Mouse (Mus musculus) erythroblast, adult 5-6 weeks (primary cell): ENCODE results near the gene Alpk1. TPM values are rescaled to one million over a fixed set of nuclear protein-coding genes. Genes with fewer than 3 reads are reported as not detected.
"Not testable (repeated sequence)": the region's sequence is repeated elsewhere in the genome, so short reads cannot be mapped to it uniquely, and the experiment has no call there.

ENCODE experiments used
- ATAC-seq: replicated peaks from 2 replicates; pipeline ENCODE4 v1.8.0; 2016; ENCODE audit warnings: moderate number of reproducible peaks, mild to moderate bottlenecking, moderate TSS enrichment, inconsistent platforms; ENCODE audit not compliant: poor library complexity, low FRiP score, severe bottlenecking
- total RNA-seq, 2 experiments: library from RNA; stranded (forward) in 1 of 2; stranded (reverse) in 1 of 2; fragments of 150-400 nt in 1 of 2; fragments of 200-764, 138-1000 nt in 1 of 2; gene quantifications; 2 replicates each; pipeline versions ENCODE4 v1.2.3 to v1.2.4; 2015 to 2017; ENCODE audit warnings: low replicate concordance in 2 of 2

Alpk1 gene
- total RNA-seq, 2 experiments from 2014 or later = 2.9 to 3.0 TPM

GRCm38 (mm10) chr3:127791595-127792561 is 11.6 kb upstream of the Alpk1 start:
- ATAC-seq = peak; percentile 86

DNA sequence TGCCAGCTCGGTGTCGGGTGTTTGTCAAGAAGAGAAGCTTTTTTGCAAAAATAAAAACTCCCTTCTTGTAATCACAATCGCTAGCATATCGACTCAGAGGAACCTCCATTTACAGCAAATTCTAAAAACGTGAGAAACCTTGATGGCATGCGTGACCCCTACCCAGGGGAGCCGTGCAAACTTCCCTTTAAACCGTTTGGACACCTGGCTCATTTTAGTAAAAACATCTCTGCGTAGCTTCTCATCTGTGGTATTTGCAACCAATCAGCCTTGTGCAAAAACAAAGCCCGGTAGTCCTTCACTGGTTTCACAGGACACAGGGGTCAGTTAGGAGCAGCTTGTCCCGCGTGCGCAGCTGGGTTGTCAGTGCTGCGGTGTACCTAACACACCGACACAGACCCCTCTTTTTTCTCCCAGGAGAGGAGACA is 10.7 kb upstream of the Alpk1 start:
- ATAC-seq = peak; percentile 22

DNA sequence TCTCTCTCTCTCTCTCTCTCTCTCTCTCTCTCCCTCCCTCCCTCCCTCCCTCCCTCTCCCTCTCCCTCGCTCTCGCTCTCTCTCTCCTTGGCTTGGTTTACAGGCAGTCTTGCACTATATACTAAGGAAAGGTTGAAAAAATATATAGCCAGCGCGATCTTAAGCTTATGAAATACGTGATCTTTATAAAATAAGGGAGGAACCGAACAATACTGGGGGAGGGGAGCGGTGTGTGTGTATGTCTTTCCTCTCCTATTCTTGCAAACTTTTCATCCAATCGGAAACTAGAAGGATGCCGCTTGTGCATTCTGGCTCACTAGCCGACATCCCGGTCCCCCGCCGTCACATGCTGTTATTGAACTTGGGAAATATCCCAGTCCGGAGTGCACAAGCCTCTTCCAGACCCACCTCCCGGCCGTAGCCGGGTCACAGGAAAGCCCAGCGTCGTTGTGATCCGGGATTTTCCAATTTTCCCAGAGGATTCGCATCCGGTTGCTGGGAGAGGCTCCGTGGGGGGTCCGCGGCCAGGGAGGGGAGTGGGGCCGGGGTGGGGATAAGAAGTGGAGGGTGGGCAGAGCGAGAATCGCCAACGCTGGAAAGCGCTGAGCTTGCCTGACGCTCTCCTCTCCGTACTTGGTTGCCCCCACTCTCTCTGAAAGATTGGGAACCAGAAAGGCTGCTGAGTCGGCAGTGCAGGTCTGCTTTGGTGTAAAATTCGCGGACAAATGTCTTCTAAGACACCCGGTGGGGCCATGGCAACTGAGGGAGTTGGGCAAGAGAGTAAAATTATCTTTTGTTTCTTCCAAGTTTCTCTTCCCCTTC is 10.1 kb upstream of the Alpk1 start:
- ATAC-seq = peak; percentile 22; the same call in 1 of the 2 replicates

DNA sequence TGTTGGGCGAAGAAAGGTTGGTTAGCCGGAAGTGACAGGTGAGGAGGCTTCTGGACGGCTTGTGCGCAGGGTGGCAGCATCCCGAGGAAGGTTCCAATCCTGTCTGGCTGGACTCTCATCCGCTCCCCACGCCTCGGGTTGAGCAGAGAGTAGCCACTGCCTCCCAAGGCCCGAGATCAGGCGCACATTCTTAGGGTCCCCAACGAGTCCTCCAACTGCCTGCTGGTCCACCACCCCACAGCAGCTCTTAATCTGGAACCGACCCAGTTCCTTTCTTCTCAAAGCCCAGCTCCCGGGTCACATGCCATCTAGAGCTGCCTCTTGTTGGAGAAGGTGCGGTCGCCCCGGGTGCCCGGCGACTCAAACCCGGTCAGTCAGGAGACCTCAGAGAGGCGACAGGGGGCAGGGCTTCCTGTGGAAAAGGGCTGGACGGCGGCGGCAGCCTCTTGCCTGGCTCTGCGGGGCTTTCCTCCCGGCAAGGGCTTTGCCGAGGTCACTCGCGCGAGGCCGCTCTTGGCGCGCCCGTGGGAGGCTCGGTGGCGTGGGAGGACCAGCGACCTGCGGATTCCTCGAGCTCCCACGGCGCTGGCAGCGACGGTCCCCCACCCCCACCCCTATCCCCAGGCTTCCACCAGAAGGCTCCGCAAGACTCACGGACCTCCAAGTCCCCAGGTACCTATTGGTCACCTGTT is 9.3 kb upstream of the Alpk1 start, which contains the start of gene Tifa:
Gene Tifa, plus strand, starts transcription at position 306 of the 692 bp plus-strand sequence.
- ATAC-seq = peak; percentile 67

DNA sequence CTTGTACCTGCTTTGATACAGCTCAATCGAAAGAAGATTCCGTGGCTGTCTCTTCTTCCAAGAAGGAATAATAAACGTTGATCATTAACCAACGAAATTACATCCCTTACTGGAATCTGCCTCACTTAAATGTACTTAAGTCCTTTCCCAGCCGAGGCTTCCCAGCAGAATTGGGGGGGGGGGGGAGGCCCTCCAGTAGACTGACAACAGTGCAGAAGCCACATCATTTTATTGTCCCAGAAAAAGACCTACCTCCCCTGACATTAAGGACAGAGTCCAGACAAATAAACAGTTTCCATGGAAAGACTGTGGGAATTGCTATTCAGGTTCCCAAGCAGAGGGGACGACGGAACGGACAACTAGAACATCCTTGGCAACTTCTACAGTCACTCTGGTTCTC is 8.6 kb upstream of the Alpk1 start:
- ATAC-seq = no peak

GRCm38 (mm10) chr3:127788038-127788437 is 7.7 kb upstream of the Alpk1 start:
- ATAC-seq = no peak

- ATAC-seq = no peak
These were observed 6.7 kb upstream of the Alpk1 start for GRCm38 (mm10) chr3:127787032-127787431.

DNA sequence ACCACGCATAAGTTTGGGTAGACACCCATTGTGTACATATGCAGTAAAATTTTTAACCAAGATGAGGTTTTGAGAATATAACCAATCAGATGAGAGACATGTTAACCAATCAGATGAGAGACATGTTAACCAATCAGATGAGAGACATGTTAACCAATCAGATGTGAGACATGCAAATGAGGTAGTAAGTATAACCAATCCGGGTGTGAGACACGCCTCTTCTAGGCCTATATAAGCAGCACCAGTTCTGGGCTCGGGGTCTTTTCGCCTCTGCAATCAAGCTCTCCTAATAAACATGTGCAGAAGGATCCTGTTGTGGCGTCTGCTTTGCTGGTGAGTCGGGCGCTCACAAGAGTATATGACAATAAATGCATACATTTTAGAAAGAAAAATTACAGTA is 3.4 kb upstream of the Alpk1 start:
- ATAC-seq = not testable (repeated sequence)

GRCm38 (mm10) chr3:127782921-127783320 is 2.6 kb upstream of the Alpk1 start:
- ATAC-seq = no peak

- ATAC-seq = no peak
These were observed 594 bp upstream of the Alpk1 start for GRCm38 (mm10) chr3:127780921-127781320.

DNA sequence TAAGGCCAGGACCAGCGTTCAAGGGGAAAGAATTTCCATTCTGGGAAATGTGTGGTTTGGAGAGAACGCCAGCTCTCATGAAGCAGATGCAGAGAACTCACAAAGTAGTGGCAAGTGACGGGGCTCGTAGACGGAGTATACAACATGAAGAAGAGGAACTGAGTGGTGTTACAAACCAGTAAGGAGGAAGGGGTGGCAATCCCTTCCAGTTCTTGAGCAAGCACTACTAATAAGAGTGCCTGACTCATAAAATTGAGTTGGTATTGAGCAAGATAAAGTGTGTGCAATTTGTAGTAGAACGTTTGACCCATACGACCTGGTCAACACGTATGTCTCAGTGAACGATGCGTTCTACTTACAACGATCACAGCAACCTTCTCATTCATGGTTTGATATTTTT is 11.2 kb downstream of the Alpk1 start:
- no peak for ATAC-seq

- no peak for ATAC-seq
These were observed 14.4 kb downstream of the Alpk1 start for GRCm38 (mm10) chr3:127765971-127766370.

GRCm38 (mm10) chr3:127764541-127764940 is 15.8 kb downstream of the Alpk1 start:
- no peak for ATAC-seq

DNA sequence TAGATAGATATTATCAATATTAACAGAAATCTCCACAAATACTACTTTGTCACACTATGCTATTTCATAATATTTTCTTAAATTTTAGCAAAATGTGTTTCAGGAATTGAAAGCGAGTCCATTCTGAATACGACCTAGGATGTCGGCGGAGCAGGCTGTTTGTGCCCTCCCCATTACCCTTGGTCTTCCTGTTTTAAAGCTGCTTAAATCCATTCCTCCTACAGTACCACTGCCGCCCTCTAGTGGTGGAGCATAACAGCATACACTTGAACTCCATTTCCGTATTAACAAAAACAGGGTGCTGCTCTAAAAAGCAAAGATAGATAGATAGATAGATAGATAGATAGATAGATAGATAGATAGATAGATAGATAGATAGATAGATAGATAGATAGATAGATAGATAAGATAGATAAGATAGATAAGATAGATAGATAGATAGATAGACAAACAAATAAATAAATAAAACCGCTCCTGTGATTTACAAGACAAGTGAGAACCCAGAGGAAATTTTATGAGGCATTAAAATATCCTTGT is 17.2 kb downstream of the Alpk1 start:
- ATAC-seq = peak; percentile 81

- ATAC-seq = no peak
These were observed 17.9 kb downstream of the Alpk1 start for GRCm38 (mm10) chr3:127762403-127762802.

- no peak for ATAC-seq
These were observed 21.1 kb downstream of the Alpk1 start for GRCm38 (mm10) chr3:127759212-127759611.

DNA sequence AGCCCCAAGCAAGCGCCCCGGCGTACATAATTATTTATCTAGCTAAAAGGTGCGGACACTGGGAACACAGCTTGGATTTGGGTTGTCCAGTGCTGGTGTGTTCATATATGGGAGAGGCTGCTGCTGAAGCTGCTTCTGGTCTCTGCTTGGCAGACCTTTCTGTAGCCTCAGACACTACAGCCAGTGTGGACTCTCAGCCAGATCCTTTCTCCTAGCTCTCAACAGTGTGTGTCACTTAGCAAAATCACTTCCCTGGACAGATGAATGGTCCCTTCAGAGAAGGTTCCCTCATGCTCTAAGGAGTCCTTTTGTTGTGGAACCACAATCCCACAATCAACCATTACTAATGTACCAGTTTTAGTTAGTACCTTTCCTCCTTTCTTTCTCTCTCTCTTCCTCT is 21.5 kb downstream of the Alpk1 start:
- ATAC-seq = no peak

GRCm38 (mm10) chr3:127757886-127758301 is 22.4 kb downstream of the Alpk1 start:
- ATAC-seq = no peak

DNA sequence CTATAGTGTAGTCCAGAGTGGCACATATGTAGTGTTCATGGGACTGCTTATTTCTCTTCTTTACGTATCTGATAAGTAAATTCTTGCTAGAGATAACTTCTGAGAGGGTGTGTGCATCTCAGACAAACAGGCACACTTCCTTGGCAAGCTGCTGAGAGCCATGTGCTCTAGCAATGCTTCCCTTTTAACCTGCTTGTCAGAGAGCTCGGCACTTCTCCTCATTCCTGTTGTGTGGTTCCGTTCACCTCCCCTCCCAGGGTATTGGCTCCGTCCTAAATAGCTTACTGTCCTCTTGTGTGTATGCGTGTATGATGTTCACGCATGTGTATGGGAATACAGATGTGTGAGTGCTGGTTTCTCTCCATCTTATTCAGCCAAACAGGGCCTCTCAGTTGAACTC is 23.9 kb downstream of the Alpk1 start:
- no peak for ATAC-seq
